Mouse (Mus musculus): ENCODE measurements at regions not wholly inside any gene's neighbourhood (a gene's known extent, or its start where the extent isn't known, plus 50 kb on each side); places are given as distances from the start of the nearest gene placed in this dataset.

GRCm38 (mm10) chr7:145102216-145102615 is 105.7 kb downstream of the 1810010D01Rik start:
- no peak for TF ChIP-seq MAFK (IDR thresholded peaks at IDR 0.05; ENCODE audit: insufficient read depth, low read depth, low read length)
- no peak for TF ChIP-seq ZC3H11A (IDR thresholded peaks at IDR 0.05; ENCODE audit: borderline replicate concordance, low read depth, low read length)
- no peak for TF ChIP-seq HCFC1 (IDR thresholded peaks at IDR 0.05; ENCODE audit: borderline replicate concordance, insufficient read depth, low read length)
- TF ChIP-seq CHD2 (IDR thresholded peaks at IDR 0.05; ENCODE audit: low read depth, low read length): no peak
